Mouse (Mus musculus): Measurements from ENCODE around the gene Actl11.

The Actl11 gene

DNA sequence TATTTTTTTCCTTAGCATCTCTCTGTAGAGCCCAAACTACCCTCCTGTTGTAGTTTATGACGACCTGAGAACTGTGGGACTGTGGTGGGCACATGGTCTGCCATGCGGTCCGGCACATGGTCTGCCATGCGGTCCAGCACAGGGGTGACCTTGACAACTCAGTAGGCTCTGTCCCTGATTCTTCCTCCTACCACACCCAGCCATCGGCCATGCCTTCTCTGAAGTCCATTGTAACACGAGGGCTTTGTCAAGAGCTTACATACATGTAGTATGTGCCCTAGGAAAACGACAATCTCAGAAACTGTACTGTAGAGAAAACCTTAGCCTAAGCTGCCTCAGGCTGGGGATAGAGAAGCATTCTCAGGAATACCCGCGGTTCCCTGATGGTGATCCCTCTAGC, 36.4 kb downstream of the Actl11 start:
- no peak for DNase-seq

DNA sequence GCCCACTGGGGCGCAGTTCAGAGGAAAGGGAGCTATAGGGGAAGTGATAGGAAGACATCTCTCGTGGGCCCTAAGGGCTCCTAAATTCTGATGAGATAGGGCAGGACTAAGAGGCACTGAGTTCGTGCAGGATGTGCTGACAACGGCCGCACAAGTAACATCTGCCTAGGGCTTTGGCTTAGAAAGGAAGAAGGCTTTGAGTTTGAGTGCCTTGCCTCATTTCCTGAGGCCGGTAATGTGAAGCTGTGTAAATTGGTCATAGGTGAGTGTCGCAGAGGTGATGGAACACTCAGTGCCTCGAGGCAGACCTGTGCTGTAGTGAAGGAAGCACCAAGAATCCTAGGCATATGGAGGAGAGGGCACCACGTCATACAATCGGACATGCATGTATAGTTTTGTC, 38.4 kb downstream of the Actl11 start:
- DNase-seq: no peak

DNA sequence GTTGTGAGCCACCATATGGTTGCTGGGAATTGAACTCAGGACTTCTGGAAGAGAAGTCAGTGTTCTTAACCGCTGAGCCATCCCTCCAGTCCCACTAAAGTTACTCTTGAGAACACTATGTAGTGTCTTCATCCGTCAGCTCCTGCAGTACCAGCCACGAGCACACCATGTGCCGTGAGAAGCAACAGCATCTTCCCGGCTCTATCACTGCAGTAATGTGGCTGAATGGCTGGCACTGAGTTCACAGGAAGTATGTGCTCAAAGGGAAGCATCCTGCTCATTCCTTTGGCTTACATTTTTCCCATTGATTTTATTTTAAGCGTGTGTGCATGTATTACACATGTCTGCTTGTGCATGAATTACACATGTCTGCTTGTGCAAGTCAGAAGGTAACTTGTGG, 39.2 kb downstream of the Actl11 start:
- DNase-seq: no peak

DNA sequence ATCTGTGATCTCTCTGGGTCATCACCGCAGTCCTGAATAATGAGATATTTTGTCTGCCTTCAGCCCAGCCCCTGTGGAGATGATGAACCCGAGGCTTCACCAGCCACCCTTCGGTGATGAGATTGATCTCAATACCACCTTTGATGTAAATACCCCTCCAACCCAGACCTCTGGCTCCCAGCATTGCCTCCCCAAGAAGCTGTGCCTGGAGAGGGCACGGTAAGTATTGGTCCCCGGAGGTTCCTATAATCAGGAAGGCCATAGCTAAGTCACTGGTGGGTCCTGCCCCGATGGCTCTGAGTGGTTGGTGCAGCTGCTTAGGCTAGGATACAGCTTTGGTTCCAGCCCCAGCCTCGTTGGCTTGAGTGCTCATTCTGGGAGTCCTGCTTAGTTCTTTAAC, 40.3 kb downstream of the Actl11 start:
- no peak for DNase-seq

DNA sequence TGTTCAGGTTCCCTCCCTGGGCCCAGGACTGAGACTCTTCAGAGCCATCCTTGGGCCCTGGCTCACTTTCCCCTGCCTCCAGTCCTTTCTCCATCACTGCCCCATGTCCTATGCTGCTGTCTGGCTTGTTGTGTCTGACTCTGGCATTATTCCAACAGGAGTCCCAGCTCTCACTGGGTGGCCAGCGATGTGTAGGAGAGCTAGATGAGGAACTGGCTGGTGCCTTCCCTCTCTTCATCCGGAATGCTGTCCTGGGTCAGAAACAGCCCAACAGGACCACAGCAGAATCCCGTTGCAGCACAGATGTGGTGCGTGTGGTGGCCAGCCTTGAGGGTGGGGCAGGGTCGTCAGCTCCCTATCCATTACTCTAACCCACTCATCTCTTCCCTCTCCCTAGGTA, 42.0 kb downstream of the Actl11 start:
- DNase-seq: no peak

DNA sequence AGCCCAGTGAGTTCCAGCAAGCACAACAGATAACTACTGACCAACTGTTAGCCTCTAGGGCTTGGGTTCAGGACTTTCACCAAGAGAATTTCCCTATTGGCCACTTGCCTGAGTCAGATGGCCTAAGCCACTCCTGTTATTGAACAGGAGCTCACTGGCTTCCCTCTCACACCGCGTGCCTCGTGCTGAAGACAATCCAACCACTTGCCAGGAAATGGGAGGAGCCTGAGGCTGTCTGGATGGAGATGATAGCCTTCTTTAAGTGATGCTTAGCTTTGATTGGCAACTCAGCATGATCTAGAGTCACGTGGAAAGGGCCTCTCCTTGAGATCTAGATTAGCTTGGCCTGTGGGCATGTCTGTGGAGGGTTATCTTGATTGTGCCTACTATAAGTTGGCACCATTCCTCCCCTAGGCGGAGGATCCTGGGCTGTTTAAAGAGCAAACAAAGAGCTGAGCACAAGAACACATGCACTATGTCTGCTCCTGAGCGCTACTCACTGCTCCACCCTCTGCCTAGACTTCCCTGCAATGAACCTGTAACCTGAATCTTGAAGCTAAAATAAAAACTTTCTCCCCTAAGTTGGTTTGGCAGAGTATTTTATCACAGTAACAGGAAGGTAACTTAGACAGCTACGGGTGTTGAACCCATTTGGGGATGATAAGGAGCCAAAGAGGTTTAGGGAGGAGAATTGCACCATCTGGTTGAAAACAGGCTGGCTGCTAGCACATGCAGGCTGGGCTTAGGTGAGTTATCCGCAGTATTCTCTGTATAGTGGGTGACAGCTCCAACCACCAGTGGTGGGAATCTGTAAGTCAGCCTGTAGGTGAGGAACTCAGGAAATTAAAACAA, 43.6 kb downstream of the Actl11 start:
- no peak for DNase-seq

DNA sequence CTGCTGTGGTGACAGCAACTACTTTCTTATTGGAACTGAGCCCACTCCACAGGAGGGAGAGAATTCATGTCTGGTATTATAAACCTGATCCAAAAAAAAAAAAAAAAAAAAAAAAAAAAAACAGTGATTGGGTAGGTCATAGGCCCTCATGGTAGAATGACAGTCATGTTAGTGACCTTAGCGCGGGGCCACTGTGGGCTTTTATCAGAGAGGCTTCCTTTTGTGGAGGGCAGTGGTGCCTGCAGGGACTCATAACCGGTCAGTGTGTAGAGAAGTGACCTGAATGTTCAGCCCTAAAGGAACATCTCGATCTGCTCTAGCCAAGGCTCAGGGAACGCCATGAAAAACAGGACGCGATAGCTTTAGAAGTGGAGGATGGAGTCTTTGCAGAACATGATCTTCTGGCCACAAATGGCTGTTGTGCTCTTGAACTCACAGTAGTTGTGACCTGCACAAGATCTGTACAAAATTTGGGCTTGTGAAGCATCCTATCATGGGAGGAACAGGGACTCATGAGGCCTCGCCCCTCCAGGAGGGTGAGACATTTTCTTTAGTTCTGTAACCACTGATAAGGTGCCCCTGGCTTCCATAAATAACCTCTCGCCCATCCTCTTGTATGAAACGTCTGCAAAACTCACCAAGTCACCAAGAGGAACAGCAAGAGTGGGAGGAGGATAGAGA, 46.4 kb downstream of the Actl11 start:
- DNase-seq: no peak

DNA sequence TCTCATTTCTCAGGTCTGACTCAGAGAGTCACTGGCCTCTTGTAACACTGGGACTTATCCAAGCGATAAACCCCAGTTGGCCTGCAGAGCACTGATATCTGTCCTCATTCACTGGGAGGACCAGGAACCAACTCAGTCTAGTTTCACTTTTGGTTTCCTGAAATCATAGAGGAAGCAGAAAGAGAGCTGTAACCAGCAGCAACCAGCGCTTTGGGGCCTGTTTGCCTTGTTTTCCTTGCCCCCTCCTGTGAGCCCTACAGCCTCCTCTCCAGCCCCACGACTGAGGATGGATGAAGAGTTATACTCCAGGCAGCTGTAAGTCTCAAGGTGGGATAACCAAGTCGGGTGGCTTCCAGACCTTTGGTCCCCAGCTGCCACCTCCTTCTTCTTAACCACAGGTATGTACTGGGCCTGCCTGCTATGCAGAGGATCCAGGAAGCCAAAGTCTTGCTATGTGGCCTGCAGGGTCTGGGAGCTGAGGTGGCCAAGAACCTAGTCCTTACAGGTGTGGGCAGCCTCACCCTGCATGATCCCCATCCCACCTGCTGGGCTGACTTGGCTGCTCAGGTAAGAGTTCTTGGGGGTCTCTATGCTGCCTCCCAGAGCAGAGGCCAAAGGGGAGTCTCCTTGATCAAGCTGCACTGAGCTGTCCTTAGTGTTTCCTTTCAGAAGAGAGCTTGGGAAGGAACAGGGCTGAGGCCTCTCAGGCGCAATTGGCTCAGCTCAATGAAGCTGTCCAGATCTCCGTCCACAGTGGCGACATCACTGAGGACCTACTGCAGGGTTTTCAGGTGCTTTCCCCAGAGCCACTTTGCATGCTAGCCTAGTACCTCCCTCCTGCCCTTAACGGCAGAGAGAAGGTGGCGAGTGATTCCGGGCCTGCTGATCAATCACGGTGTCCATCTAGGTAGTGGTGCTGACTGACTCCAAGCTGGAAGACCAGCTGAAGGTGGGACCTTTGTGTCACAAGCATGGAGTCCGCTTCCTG, 47.4 kb downstream of the Actl11 start, which contains the start of gene Uba7:
Gene Uba7 (plus strand): TSS at position 107 of the 988 bp plus-strand sequence.
- DNase-seq: no peak

DNA sequence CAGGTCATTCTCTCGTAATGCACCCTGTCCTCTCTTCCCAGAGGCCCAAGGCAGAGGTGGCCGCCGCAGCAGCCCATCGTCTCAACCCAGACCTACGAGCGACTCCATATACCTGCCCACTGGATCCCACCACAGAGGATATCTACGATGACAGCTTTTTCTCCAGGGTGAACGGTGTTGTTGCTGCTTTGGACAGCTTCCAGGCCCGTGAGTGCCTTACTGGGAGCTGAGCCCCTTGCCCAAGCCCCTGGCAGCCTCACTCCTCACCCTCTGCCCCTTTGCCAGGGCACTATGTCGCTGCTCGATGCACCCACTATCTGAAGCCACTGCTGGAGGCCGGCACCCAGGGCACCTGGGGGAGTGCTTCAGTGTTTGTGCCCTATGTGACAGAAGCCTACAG, 50.5 kb downstream of the Actl11 start:
- DNase-seq: no peak

All from lung, postnatal 14 days (tissue).